Mouse (Mus musculus): ENCODE measurements around the gene Inka2. TPM values are rescaled to one million over a fixed set of nuclear protein-coding genes. Genes with fewer than 3 reads are reported as not detected.
"Not testable (repeated sequence)": the region's sequence is repeated elsewhere in the genome, so short reads cannot be mapped to it uniquely, and the experiment has no call there.

Gene Inka2
- polyA plus RNA-seq, 1 experiment = 6.3 TPM

DNA sequence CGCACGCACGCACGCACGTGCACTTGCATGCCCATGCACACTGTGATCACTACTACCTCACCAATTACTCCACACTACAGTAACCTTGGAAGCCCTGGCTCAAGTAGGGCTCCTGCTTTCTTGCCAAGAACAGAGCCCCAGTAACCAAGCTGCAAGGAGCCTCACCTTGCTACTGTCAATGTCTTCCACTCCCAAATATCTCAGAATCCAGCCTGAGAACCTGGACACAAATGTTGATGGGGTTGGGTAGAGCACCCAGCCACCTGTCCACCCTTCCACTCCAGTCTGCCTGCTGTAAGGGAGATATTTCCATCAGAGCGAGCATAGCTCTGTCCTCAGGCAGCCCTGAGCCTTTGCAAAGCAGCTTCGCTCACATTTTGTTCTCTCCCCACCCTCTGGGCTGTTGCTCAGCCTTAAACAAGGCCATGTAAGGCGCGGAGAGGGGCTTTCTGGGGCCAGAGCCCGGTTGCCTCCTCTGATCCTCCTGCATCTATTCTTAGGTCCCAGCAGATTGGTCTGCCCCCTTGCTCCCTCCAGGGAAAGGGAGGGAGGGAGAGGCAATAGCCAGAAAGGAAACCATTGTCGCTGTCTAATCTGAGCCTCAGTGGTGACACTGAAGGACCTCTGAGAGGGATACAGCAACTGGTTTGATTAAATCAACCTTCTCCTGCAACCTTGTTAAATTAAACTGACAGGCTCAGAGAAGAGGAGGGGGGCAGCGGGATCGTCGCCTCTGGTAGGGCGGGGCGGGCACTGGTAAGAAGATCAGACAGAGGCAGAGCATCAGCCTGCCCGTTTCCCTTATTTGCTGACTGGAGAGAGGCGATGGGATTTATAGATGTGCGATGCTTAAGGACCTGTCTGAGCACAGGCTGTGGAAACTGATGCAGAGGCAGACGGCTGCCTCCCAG is 8.7 kb upstream of the Inka2 start:
- no peaks in the 10 kb centered on the region for H3K79me3 ChIP-seq (ENCODE audit: low read depth)
- H3K4me3 ChIP-seq (ENCODE audit: insufficient read depth, poor library complexity, severe bottlenecking) = no peak overlapping the region
- peaks cover 40% of the 10 kb centered on the region for H3K27me3 ChIP-seq (ENCODE audit: control insufficient read depth, insufficient read depth, insufficient read length)
- H3K36me3 ChIP-seq (ENCODE audit: control insufficient read depth, insufficient read depth) = no peaks in the 10 kb centered on the region
- no peak overlapping the region for H3ac ChIP-seq (ENCODE audit: control insufficient read depth, insufficient read length, low read depth)
- TF ChIP-seq MAX (IDR thresholded peaks at IDR 0.05) (no peak), MYOD1 (IDR thresholded peaks at IDR 0.05; ENCODE audit: control insufficient read depth, insufficient read length, low read depth) (no peak), CEBPB (IDR thresholded peaks at IDR 0.05; ENCODE audit: low read depth) (no peak), MYOG (IDR thresholded peaks at IDR 0.05; ENCODE audit: control insufficient read depth, extremely low read depth, insufficient read length) (no peak), FOSL1 (IDR thresholded peaks at IDR 0.05; ENCODE audit: insufficient read depth, low read length, poor library complexity, severe bottlenecking) (no peak), USF1 (IDR thresholded peaks at IDR 0.05; ENCODE audit: low read depth) (no peak), CTCF (IDR thresholded peaks at IDR 0.05; ENCODE audit: control insufficient read depth, insufficient read depth, insufficient read length) (no peak)
- no peaks in the 10 kb centered on the region for H3K79me2 ChIP-seq (ENCODE audit: control insufficient read depth, insufficient read depth)

DNA sequence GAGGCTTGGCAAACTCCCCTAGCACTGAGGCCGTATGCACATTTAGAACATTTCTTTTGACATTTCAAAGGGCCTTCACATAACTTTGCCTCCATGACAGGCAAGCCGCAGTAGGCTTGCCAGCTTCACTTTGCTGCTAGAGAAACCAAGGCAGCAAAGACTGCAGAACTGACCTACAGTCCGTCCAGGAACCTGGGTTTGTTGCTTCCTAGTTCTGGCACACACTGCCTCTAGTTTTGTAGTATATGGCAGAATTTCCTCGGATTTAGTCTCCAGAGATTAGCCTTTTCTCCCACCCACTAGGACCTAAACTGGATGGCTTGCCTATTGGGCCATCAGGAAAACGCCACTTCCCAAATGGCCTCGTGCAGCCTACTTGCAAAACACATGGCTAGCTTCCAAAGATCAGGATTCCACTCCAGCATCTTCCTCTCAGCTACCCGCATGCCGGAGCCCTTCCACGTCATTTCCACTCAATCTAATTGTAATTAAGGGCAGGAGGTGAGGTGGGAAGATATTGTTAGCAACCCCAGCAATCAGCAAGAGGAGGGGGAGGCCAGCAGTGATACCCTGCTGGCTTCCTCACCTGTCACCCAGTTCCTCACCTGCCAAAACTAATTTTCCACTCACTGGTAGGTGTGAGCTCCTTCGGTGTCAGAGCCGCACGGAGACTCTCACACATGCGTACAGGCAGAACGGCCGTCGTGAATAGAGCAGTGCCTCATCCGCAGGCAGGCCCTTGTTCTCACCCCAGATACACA is 7.8 kb upstream of the Inka2 start:
- TF ChIP-seq CTCF (IDR thresholded peaks at IDR 0.05; ENCODE audit: control insufficient read depth, insufficient read depth, insufficient read length) (no peak), CEBPB (IDR thresholded peaks at IDR 0.05; ENCODE audit: low read depth) (no peak), MAX (IDR thresholded peaks at IDR 0.05) (no peak), MYOD1 (IDR thresholded peaks at IDR 0.05; ENCODE audit: control insufficient read depth, insufficient read length, low read depth) (no peak), MYOG (IDR thresholded peaks at IDR 0.05; ENCODE audit: control insufficient read depth, extremely low read depth, insufficient read length) (no peak), USF1 (IDR thresholded peaks at IDR 0.05; ENCODE audit: low read depth) (no peak), FOSL1 (IDR thresholded peaks at IDR 0.05; ENCODE audit: insufficient read depth, low read length, poor library complexity, severe bottlenecking) (no peak)
- Histone ChIP-seq H3K79me2 (ENCODE audit: control insufficient read depth, insufficient read depth) (no peaks in the 10 kb centered on the region), H3K27me3 (ENCODE audit: control insufficient read depth, insufficient read depth, insufficient read length) (peaks cover 40% of the 10 kb centered on the region), H3K36me3 (ENCODE audit: control insufficient read depth, insufficient read depth) (no peaks in the 10 kb centered on the region), H3K79me3 (ENCODE audit: low read depth) (no peaks in the 10 kb centered on the region), H3ac (ENCODE audit: control insufficient read depth, insufficient read length, low read depth) (no peak overlapping the region), H3K4me3 (ENCODE audit: insufficient read depth, poor library complexity, severe bottlenecking) (no peak overlapping the region)

DNA sequence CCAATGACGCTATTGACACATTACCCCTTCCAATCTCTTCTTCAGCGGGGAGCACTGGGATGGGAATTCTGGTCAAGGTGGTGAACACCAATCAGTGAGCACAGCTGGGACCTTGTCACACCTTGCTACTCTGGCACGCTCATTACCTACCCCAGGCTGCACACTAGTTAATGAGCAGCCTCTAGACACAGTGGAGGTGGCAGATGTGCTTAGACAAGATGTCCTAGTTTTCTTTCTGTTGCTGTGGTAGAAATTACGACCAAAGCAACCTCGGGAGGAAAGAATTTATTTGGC is 7.3 kb upstream of the Inka2 start:
- no peaks in the 10 kb centered on the region for H3K79me3 ChIP-seq (ENCODE audit: low read depth)
- no peak for TF ChIP-seq CEBPB (IDR thresholded peaks at IDR 0.05; ENCODE audit: low read depth)
- TF ChIP-seq MAX (IDR thresholded peaks at IDR 0.05) = no peak
- no peak for TF ChIP-seq CTCF (IDR thresholded peaks at IDR 0.05; ENCODE audit: control insufficient read depth, insufficient read depth, insufficient read length)
- no peaks in the 10 kb centered on the region for H3K79me2 ChIP-seq (ENCODE audit: control insufficient read depth, insufficient read depth)
- H3K36me3 ChIP-seq (ENCODE audit: control insufficient read depth, insufficient read depth) = no peaks in the 10 kb centered on the region
- peaks cover 40% of the 10 kb centered on the region for H3K27me3 ChIP-seq (ENCODE audit: control insufficient read depth, insufficient read depth, insufficient read length)
- no peak overlapping the region for H3ac ChIP-seq (ENCODE audit: control insufficient read depth, insufficient read length, low read depth)
- H3K4me3 ChIP-seq (ENCODE audit: insufficient read depth, poor library complexity, severe bottlenecking) = no peak overlapping the region

DNA sequence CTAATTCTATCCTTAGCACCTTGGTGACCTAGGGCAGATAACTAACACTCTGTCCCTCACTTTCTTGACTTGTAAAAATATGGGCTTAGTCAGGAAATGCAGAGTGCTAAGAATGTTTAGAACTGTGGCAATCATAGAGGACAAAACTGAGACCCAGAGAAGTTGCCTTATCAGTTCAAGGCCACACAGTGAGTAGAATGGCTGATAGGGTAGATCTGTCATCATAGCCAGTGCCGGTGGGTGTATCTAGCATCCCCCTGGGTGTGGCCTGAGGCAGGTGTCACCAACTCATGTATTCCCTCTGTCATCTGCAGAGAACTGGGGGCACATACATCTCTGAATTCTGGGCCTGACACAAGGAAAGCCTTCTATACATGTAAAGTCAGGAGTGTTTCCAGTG is 6.1 kb upstream of the Inka2 start:
- Histone ChIP-seq H3K79me3 (ENCODE audit: low read depth) (no peaks in the 10 kb centered on the region), H3K4me3 (ENCODE audit: insufficient read depth, poor library complexity, severe bottlenecking) (no peak overlapping the region), H3K36me3 (ENCODE audit: control insufficient read depth, insufficient read depth) (no peaks in the 10 kb centered on the region), H3ac (ENCODE audit: control insufficient read depth, insufficient read length, low read depth) (no peak overlapping the region), H3K79me2 (ENCODE audit: control insufficient read depth, insufficient read depth) (no peaks in the 10 kb centered on the region), H3K27me3 (ENCODE audit: control insufficient read depth, insufficient read depth, insufficient read length) (peaks cover 32% of the 10 kb centered on the region)
- TF ChIP-seq MAX (IDR thresholded peaks at IDR 0.05) (no peak), USF1 (IDR thresholded peaks at IDR 0.05; ENCODE audit: low read depth) (no peak), MYOD1 (IDR thresholded peaks at IDR 0.05; ENCODE audit: control insufficient read depth, insufficient read length, low read depth) (no peak), CTCF (IDR thresholded peaks at IDR 0.05; ENCODE audit: control insufficient read depth, insufficient read depth, insufficient read length) (no peak), MYOG (IDR thresholded peaks at IDR 0.05; ENCODE audit: control insufficient read depth, extremely low read depth, insufficient read length) (no peak), FOSL1 (IDR thresholded peaks at IDR 0.05; ENCODE audit: insufficient read depth, low read length, poor library complexity, severe bottlenecking) (no peak), CEBPB (IDR thresholded peaks at IDR 0.05; ENCODE audit: low read depth) (no peak)

DNA sequence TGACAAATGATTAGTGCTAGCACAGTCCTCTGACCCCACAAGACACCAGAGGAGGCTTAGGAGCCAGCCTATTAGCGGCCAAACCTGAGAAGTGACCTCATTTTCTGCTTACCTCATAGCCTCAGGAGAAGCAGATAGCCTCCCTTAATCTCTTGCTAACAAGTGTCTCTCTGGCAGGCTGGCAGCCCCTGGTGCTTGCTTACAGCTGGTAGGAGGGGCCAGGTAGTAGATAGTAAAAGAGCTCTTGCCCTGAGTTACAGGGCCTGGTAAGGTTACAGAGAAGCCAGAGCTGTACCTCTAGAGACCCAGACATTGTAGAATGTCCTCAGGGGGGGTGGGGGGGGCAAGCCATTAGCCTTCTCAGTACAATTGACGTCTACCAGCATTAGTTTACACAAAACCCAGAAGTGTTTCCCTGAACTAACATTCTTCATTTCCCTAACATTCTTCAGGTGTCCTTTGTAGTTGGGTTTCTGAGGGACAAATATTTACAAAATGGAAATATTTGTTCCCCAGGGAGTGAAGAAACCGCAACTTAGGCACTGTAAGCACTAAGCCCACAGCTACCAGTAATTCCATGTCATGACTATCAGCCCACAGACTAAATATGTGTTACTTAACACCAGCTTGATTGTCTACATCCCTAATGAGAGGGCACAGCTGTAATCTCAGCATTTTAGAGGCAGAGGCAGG is 5.0 kb upstream of the Inka2 start:
- no peaks in the 10 kb centered on the region for H3K79me3 ChIP-seq (ENCODE audit: low read depth)
- no peaks in the 10 kb centered on the region for H3K79me2 ChIP-seq (ENCODE audit: control insufficient read depth, insufficient read depth)
- H3K36me3 ChIP-seq (ENCODE audit: control insufficient read depth, insufficient read depth) = no peaks in the 10 kb centered on the region
- H3K27me3 ChIP-seq (ENCODE audit: control insufficient read depth, insufficient read depth, insufficient read length) = peaks cover 22% of the 10 kb centered on the region
- H3ac ChIP-seq (ENCODE audit: control insufficient read depth, insufficient read length, low read depth) = no peak overlapping the region
- no peak overlapping the region for H3K4me3 ChIP-seq (ENCODE audit: insufficient read depth, poor library complexity, severe bottlenecking)
- TF ChIP-seq CTCF (IDR thresholded peaks at IDR 0.05; ENCODE audit: control insufficient read depth, insufficient read depth, insufficient read length) (no peak), MYOD1 (IDR thresholded peaks at IDR 0.05; ENCODE audit: control insufficient read depth, insufficient read length, low read depth) (no peak), MYOG (IDR thresholded peaks at IDR 0.05; ENCODE audit: control insufficient read depth, extremely low read depth, insufficient read length) (no peak), USF1 (IDR thresholded peaks at IDR 0.05; ENCODE audit: low read depth) (no peak), FOSL1 (IDR thresholded peaks at IDR 0.05; ENCODE audit: insufficient read depth, low read length, poor library complexity, severe bottlenecking) (no peak), MAX (IDR thresholded peaks at IDR 0.05) (no peak), CEBPB (IDR thresholded peaks at IDR 0.05; ENCODE audit: low read depth) (no peak)

DNA sequence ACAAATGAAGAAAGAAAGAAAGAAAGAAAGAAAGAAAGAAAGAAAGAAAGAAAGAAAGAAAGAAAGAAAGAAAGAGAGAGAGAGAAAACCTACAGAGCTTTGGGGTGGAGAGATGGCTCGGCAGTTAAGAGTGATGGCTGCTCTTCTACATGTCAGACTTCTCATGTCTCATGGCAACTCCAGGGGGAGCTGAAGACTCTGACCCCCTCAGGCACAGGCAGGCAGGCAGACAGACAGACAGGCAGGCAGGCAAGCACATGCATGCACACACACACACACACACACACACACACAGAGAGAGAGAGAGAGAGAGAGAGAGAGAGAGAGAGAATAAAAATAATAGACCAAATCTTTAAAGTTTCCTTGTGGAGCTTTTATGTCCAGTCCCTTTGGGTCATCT is 3.6 kb upstream of the Inka2 start:
- not testable (repeated sequence) for H3K79me2 ChIP-seq (ENCODE audit: control insufficient read depth, insufficient read depth); H3K27me3 ChIP-seq (ENCODE audit: control insufficient read depth, insufficient read depth, insufficient read length); H3K36me3 ChIP-seq (ENCODE audit: control insufficient read depth, insufficient read depth); H3K79me3 ChIP-seq (ENCODE audit: low read depth); H3K4me3 ChIP-seq (ENCODE audit: insufficient read depth, poor library complexity, severe bottlenecking); H3ac ChIP-seq (ENCODE audit: control insufficient read depth, insufficient read length, low read depth)

Data from C2C12 (cell line).